Mouse (Mus musculus): ENCODE measurements around the gene Ubxn6.
"Not testable (repeated sequence)": the region's sequence is repeated elsewhere in the genome, so short reads cannot be mapped to it uniquely, and the experiment has no call there.

Ubxn6 gene

DNA sequence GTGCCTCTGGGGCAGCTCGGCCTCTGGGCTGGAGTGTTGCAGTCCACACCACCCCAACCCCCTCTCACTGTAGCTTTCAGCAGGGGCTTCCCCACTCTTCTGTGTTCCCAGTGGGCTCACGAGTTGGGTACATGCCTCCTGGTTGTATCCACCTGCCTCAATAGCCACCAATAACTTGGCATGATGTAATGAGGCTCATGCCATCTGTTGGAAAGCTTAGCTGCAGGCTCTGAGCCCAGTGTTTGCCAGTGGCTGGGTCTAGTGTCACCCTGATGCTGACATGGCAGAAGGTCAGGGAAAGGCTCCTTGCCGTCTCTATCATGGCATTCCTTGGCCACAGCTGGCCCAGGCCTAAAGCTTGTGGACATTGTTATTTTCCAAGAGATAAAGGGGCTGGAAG, 26.0 kb upstream of the Ubxn6 start:
- DNase-seq = no peak

DNA sequence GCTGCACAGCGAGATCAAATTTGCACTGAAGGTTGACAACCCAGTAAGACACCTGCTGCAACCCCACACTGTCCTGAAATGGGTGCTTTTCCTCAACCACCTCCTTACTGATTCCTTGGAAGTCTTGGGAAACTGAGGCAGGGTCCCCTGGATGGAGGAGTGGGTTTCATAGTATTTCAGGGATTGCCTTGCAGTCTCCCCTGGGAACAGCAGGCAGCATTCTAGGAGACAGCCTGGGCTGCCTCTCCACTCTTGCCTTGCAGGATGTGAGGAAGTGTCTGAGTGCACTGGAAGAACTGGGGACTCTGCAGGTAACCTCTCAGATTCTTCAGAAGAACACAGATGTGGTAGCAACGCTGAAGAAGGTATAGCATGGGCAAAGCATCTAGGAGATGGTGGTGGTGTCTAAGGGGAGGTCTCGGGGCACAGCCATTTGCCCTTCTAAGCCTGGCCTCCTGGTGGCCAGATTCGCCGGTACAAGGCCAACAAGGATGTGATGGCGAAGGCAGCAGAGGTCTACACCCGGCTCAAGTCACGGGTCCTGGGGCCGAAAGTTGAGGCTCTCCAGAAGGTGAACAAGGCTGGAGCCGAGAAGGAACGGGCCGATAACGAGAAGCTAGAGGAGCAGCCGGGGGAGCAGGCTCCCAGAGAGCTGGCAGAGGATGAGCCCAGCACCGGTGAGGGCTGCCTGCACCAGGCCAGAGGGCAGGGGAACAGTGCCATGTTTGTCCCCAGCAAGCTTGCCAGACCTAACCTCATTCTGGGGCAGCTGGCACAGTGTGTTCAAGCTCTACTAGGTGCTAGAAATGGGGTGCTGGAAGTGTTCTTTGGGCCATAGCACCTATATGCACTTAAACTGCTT, 24.1 kb upstream of the Ubxn6 start:
- DNase-seq = no peak

DNA sequence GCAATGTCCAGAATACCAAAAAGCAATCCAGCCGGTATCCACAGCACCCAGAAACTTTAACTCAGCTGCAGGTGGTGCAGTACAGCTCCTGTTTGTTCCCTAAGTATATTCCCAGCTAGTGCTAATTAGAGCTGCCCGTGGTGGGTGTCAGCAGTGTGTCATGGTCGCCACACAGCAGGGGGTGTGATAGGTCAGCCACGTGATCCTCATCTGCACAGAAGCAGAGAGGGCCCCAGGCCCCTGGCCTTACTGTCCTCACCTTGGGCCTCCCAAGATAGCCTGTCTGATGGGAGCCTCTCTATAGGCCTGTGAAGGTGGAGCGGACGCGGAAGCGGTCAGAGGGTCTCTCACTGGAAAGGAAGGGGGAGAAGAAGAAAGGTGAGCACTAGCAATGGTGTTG, 23.4 kb upstream of the Ubxn6 start:
- no peak for DNase-seq

DNA sequence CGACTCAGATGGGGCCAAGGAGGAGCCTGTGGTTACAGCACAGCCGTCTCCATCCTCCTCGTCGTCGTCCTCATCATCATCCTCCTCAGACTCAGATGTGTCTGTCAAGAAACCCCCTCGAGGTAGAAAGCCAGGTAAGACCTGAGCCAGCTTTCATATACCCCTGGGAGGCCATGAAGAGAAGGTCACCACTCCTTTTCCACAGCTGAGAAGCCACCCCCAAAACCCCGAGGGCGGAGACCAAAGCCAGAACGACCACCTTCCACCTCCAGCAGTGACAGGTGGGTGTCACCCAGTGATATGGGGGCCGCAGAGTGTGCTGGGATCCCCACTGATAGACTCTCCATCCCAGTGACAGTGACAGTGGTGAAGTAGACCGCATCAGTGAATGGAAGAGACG, 22.1 kb upstream of the Ubxn6 start:
- DNase-seq = no peak

DNA sequence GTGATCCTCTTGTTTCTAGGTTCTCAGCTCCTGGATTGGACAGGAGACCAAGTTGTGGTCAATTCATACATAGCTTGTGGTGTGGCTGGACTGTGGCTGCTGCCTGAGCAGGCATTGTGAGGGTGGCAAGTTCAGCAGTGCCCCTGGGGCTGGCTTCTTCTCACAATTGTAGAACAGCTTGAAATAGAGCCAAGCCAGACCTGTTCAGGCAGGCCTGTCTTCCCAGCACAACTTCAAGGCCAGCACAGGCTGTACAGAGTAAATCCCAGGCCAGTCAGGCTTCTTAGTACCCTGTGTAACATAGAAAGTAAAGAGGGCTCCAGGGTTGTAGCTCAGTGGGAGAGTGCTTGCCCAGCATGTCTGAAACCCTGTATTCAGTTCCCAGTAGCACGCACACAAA, 18.0 kb upstream of the Ubxn6 start:
- no peak for DNase-seq

DNA sequence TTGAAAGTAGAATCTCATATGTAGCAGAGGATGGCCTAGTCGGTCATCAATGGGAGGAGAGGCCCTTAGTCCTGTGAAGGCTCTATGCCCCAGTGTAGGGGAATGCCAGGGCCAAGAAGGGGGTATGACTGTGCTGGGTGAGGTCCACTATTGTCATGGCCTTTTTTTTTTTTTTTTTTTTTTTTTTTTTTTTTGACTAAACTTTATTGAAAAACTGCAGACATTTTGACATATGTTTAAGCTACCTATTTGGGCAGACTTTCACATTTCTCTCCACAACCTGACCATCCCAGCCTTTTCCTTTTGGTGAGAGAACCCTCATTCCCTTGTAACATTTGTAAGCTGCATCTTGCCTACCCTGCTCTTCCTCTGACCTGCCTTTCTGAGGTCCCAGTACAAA, 17.5 kb upstream of the Ubxn6 start:
- no peak for DNase-seq

DNA sequence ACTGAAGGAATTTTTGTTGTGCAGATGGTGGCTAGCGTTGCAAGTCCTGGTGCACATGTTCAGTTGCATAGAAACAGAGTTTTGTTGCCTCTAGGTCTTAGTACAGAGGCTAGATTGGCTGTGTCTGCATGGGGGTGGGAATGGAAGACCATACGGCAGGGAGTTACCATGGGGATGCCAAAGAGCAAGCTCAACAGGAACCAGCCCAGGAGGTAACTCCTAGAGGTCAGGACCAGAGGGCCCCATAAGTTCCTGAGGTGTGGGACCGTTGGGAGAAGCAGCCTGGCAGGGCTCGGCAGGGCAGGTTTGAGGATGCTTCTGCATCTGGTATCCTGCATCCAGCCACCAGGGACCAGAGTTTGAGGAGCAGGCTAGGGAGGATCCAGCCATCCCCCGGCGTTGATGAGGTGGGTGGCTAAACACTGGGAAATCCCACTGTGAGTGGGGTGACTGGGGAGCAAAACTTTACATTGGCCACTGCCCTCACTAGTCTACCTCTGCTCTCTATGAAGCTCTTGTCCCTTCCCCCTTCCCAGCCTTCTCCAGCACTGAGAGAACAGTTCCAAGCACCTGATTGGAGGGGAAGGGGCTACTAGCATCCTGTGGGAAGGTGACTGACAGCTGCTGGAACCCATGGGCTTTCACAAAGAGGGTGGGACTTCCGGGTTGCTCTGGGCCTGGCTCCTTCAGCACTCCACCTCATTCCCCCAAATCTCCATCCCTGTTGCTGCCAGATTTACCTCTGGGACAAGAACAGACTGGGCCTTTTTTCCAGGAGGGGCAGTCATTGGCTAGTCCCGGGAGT, 6.2 kb upstream of the Ubxn6 start:
- peak; percentile 67 for DNase-seq

DNA sequence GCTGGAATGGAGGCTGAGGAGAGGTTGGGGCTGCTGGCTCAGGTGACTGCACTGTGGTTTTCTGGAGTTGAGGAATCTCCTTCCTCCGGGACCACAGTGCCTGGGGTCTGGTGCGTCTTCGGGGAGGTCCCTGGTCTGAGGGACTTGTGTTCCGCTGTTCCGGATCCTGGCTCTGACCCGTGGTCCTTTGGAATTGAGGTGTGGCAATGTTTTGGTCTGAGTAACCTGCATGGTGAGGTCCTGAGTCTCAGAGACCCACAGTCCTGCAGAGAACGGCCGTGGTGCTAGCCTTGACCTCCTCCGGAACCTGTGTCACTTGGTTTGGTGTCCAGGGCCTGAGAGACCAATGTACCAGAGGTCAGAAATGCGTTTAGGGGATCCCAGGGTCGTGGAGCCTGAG, 5.1 kb upstream of the Ubxn6 start:
- DNase-seq = no peak

DNA sequence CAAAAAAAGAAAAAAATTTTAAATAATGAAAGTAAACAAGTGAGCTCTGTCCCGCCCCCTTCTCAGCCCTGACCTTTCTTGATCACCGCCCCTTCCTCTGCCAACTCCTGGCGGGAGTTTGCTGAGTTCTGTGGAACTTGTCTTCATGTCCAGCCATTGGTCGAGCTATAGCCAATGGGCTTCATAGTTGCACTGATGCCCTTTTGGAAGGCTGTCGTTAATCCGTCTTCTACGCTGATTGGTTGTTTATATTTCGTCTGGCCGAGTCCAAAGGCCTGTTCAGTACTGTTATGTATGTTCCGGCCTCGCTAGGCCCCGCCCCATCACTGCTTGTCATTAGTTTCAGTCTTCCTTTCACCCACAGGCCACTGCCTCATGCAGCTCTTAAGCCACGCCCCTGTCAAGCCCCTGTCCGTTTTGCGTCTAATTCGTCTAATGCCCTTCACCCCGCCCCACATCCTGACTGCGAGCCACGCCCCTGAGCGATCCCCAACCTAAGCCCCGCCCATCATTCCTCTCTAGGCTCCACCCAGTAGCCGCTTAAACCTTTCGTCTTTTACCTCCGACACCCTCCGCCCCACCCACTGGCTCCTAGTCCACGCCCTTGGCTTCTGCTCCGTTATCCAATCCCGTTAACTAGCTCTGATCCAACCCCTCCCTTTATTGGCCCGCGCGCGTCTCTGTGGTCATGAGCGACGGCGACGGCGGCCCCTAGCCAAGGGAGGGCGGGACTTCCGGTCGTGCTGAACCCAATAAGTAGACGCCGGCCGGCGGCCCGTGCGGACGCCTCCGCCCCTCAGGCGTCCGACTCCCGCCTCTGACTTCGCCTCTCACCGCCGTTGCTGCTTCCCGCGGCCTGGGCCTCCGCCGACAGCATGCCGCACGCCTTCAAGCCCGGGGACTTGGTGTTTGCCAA, 4.3 kb upstream of the Ubxn6 start, which contains the start of gene Hdgfl2:
Gene Hdgfl2 (plus strand): TSS at position 755 of the 916 bp plus-strand sequence.
- peak; percentile 100 for DNase-seq

DNA sequence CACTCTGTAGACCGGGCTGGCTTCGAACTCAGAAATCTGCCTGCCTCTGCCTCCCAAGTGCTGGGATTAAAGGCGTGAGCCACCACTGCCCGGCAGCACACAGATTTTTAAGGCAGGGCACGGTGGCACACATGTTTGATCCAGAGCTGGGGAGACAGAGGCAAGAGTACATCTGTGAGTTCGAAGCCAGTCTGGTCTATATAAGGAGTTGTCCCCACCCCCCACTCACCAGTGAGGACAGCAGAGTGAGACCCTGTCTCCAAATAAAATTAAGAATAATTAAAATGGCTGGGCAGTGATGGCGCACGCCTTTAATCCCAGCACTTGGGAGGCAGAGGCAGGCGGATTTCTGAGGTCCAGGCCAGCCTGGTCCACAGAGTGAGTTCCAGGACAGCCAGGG, 3.5 kb upstream of the Ubxn6 start:
- DNase-seq = not testable (repeated sequence)

DNA sequence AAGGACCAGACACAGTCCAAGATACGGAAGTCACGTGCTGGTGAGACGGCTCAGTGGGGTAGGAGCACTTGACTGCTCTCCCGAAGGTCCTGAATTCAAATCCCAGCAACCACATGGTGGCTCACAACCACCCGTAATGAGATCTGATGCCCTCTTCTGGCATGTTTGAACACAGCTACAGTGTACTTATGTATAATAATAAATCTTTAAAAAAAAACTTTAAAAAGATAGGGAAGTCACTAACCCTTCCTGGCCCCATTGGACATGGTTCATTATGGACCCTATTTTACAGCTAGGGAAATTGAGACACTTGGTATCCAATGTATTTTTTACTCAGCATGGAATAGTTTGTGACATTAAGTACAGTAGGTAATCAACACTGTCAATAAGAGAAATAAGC, 2.7 kb upstream of the Ubxn6 start:
- DNase-seq = no peak

DNA sequence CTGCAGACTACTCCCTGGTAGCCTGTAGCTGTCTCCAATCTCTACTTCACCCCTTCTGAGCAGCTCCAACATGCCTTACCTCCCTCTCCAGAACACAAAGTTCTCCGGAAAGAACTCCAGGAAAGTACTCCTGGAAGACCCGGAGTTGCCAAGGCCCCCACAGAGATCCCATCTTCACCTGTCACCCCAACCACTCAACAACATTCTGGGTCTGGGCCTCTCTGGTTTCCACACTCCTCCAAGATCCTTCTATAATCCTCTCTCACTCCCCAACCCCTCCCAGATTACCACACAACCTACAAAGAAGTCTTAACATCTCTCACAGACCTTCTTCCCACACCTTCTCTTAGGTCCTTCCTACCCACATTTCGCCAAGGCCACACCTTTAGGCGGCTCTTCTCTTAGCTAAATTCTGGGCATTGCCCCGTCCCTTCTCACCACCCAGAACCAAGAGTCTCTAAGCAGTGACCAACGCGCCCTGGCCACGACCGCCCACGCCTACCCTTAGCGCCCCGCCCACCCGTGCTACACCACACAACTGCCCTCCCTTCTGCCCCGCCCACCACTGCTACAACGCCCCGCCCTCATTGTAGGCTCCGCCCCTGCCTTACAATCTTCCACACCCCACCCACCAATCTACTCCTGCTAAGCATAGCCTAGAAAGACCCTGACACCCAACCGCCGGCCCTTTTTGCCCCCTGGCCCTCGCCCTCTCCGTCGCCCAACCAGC, 566 bp downstream of the Ubxn6 start:
- peak; percentile 74 for DNase-seq

DNA sequence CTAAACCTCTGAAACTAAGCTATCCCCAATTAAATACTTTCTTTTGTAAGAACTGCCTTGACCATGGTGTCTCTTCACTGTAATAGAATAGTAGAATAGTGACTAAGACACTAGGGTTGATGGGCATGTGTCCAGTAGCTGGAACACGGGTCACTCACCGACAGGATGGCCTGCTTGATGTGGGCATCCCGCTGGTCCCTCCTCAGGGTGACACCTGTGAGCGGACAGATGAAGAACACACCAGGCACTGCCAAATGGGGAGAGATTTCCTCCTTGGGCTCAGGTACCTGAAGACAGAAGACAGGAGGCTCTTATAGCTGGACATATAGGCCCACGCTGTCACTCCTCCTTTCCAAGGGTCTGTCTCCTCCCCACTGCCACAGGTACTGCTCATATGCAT, 2.6 kb downstream of the Ubxn6 start:
- no peak for DNase-seq

DNA sequence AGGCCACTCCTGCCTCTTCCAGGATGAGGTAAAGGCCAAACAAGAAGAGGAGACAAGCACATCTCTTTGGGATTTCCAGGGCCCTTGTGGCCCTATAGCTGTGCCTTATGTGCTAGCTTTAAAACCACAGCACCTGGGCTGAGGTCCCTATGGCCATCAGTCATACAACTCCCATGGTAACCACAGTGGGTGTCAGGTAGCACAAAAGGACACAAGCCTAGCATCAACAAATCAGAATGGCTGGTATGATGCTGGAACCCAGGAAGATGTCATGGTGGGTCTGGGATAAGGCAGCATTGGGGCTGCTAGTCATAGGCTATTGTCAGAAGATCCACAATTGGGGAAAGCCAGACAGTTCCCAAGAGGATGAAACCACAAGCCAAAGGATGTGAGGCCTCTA, 3.7 kb downstream of the Ubxn6 start:
- DNase-seq = no peak

DNA sequence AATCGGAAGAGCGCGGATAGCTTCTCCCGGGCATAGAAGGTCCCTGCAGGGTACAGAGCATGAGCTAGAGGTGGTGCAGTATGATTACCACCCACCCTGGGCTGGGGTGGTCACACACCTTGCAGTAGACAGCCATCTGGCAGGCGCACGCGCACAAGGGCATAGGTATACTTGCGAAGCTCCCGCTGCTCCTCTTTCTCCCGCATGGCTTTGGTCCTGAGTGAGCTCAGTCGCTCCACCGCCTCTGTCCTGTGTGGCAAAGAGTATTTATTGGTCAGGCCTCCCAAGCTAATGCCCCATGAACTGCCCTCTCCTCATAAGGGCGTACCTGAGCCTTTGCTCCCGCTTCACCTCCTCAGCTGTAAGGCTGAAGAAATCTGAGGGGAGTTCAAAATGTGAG, 5.8 kb downstream of the Ubxn6 start:
- no peak for DNase-seq

DNA sequence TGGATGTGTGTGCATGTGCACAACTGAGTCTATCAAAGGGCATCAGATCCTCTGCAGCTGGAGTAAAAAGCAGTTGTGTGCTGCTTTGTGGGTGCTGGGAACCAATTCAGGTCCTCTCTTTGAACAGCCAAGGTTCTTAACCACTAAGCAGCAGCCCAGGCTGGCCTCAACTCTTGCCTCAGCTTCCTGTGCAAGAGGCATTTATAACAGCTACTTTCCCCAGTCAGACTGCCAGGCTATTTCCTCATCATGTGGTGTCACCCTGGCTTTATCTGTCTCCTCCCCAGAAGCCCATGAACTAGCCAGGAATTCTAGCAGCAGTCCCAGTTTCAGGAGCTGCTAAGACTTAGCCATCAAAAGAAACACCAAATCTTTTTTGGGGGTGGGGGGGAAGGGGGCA, 8.4 kb downstream of the Ubxn6 start:
- no peak for DNase-seq

DNA sequence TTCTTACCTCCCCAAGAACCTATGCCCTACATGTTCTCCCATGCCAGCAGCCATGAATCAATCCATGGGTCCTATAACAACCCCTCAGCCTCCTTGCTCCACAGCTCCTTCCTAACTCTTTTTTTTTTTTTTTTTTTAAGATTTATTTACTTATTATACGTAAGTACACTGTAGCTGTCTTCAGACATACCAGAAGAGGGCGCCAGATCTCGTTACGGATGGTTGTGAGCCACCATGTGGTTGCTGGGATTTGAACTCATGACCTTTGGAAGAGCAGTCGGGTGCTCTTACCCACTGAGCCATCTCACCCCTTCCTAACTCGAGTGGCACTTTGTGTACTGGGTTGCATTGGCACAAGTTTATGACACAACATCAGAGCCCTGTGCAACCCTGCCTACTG, 9.1 kb downstream of the Ubxn6 start:
- DNase-seq = not testable (repeated sequence)

DNA sequence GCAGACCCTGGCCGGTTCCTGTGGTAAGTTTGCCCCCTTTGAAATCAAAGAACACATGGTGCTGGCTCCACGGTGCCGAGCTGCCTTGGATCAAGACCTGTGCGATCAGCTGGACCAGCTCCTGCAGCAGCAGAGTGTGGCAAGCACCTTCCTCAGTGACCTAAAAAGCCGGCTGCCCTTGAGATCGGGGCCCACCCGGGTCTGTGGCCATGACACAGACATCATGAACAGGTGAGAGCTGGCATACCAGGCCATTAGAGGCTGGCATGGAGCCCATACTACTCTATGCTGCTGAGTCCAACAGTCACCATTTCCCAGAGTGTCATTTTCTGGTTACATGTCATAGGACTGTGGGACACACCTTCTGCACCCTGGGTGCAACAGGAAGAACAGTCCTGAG, 12.7 kb downstream of the Ubxn6 start:
- DNase-seq = no peak

DNA sequence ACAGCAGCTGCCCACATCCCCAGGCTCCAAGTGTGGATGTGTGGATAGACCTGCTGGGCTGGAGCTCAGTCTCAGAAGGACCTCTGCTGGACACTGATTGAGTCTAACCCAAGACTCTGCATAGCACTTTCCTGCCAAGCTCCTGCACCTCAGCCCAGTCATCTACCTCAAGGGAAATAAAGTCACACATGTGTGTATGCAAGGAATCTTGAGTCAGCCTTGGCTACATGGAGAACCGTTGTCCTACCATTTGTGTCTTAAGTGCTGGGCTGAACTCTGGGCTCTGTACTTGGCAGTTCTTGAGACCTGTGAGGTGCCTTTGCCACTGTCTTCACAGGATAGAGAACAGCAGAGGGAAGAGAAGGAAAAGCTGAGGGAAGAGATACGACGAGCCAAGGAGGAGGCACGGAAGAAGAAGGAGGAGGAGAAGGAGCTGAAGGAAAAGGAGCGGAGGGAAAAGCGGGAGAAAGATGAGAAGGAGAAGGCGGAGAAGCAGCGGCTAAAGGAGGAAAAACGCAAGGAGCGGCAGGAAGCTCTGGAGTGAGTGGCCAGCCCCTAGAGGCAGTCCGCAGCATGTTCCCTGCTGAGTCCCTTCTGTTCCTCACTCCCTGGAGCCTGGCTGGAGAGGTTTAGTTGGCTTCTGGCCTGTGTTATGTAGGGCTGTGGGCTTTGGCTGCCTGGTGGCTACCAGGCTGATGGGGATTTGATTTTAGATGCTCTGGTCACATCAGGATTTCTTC, 17.3 kb downstream of the Ubxn6 start:
- DNase-seq = no peak

DNA sequence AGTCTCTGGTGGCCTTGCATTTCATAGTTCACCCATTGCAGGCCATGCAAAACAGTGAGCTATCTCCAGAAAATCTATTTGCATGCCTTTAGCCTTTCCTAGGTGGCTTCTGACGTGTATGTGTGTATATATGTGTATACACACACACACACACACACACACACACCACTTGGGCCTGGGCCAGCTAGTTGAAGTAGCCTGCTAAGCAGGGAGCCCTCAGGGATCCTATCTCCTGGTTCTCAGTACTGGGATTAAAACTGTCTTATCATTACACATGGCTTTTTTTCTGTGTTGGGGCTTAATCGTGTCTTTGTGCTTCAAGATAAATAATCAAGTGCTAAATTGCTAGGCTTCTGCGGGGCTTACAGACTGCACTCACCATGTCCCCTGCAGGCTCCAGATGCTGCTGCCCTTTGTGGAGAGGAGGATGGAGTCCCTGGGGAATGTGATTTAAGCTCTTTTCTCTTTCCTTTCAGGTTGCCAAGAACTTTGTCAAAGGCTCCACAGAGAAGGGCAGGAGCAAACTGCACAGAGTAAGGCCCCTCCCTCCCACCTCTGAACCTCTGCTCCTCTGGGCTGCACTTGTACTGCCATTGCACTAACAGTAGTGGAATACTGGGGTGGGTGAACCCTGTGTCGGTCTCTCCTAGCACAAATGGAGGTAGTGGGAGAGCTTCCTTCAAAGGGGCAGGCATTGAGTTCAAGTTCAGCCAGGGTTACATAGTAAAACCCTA, 18.7 kb downstream of the Ubxn6 start:
- no peak for DNase-seq

DNA sequence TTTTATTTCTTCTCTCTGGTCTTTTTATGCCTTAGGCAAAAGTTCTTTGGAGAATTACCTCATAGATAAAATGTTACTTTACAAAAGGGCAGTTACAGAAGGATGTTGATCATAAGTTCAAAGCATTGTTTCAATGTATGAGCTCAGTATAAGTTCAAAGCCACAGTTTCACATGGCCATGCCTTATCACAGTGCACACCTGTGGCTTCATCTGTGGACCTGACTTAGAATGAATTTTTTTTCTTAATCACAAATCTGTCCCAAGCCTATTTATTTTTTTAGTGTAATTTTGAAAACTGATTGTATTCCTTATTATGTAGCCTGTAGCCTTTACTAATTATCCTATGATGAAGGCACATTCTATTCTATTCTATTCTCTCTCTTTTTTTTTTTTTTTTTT, 19.9 kb downstream of the Ubxn6 start:
- DNase-seq = no peak

Measured in right cerebral cortex, adult 18-20 months (tissue).